Mouse (Mus musculus): Measurements from ENCODE around the gene Fnbp1.
"Not testable (repeated sequence)": the region's sequence is repeated elsewhere in the genome, so short reads cannot be mapped to it uniquely, and the experiment has no call there.

Gene Fnbp1

GRCm38 (mm10) chr2:31141867-31142454, at the start of gene Fnbp1:
Gene Fnbp1 (minus strand): TSS chr2:31142008.
- DNase-seq: peak; percentile 82

- no peak for DNase-seq
Measured at GRCm38 (mm10) chr2:31189654-31190053, 47.8 kb upstream of the Fnbp1 start.

GRCm38 (mm10) chr2:31188691-31189090, 46.9 kb upstream of the Fnbp1 start:
- no peak for DNase-seq

- no peak for DNase-seq
Measured at GRCm38 (mm10) chr2:31183830-31184229, 42.0 kb upstream of the Fnbp1 start.

- DNase-seq: no peak
Measured at GRCm38 (mm10) chr2:31182786-31183330, 41.0 kb upstream of the Fnbp1 start.

GRCm38 (mm10) chr2:31180081-31180551, 38.3 kb upstream of the Fnbp1 start:
- DNase-seq: no peak

GRCm38 (mm10) chr2:31179471-31179870, 37.7 kb upstream of the Fnbp1 start:
- no peak for DNase-seq

- DNase-seq: not testable (repeated sequence)
Measured at GRCm38 (mm10) chr2:31178593-31178992, 36.8 kb upstream of the Fnbp1 start.

- no peak for DNase-seq
Measured at GRCm38 (mm10) chr2:31173290-31173689, 31.5 kb upstream of the Fnbp1 start.

GRCm38 (mm10) chr2:31172536-31172935, 30.7 kb upstream of the Fnbp1 start:
- no peak for DNase-seq

- no peak for DNase-seq
Measured at GRCm38 (mm10) chr2:31172001-31172400, 30.2 kb upstream of the Fnbp1 start.

GRCm38 (mm10) chr2:31170164-31170563, 28.4 kb upstream of the Fnbp1 start:
- DNase-seq: no peak

- no peak for DNase-seq
Measured at GRCm38 (mm10) chr2:31169001-31169400, 27.2 kb upstream of the Fnbp1 start.

- DNase-seq: not testable (repeated sequence)
Measured at GRCm38 (mm10) chr2:31167571-31167970, 25.8 kb upstream of the Fnbp1 start.

- no peak for DNase-seq
Measured at GRCm38 (mm10) chr2:31165529-31165928, 23.7 kb upstream of the Fnbp1 start.

- peak; percentile 15 for DNase-seq
Measured at GRCm38 (mm10) chr2:31164841-31165455, 23.1 kb upstream of the Fnbp1 start.

GRCm38 (mm10) chr2:31163361-31164118, 21.7 kb upstream of the Fnbp1 start:
- no peak for DNase-seq

- no peak for DNase-seq
Measured at GRCm38 (mm10) chr2:31161620-31162019, 19.8 kb upstream of the Fnbp1 start.

- DNase-seq: no peak
Measured at GRCm38 (mm10) chr2:31160147-31160920, 18.5 kb upstream of the Fnbp1 start.

GRCm38 (mm10) chr2:31156846-31157245, 15.0 kb upstream of the Fnbp1 start:
- DNase-seq: no peak

- DNase-seq: peak; percentile 74
Measured at GRCm38 (mm10) chr2:31151892-31152812, 10.3 kb upstream of the Fnbp1 start, which contains the start of gene Gpr107. Gene Gpr107 (plus strand): TSS chr2:31152316.

GRCm38 (mm10) chr2:31150762-31151161, 9.0 kb upstream of the Fnbp1 start:
- DNase-seq: no peak

Data from right cerebral cortex, postnatal 14 days (tissue).